Mouse (Mus musculus) olfactory bulb, adult 2 months (tissue): ENCODE measurements around the gene Evl. TPM values are rescaled to one million over a fixed set of nuclear protein-coding genes. Genes with fewer than 3 reads are reported as not detected.
A peak's percentile ranks its signal among the peaks of the same experiment; 100 is the strongest.

Experiments
- H3K27ac ChIP-seq: fragments of 200-500 bp; 2 replicates; pipeline ENCODE4 v1.5.1; 2012; ENCODE audit warnings: low read depth, low read length; ENCODE audit not compliant: insufficient read depth
- H3K4me1 ChIP-seq: fragments of 200-500 bp; 2 replicates; pipeline ENCODE4 v1.6.1; 2012; ENCODE audit warnings: low read length; ENCODE audit not compliant: control insufficient read depth, insufficient read depth
- H3K4me3 ChIP-seq: fragments of 200-500 bp; 2 replicates; pipeline ENCODE4 v1.5.1; 2012; ENCODE audit warnings: mild to moderate bottlenecking, low read depth, low read length, moderate library complexity; ENCODE audit not compliant: insufficient read depth
- CTCF ChIP-seq: fragments of 200-500 bp; IDR thresholded peaks from 2 replicates; pipeline ENCODE4 v1.5.1; 2012; ENCODE audit warnings: low read depth, mild to moderate bottlenecking, low read length, moderate library complexity; ENCODE audit not compliant: insufficient read depth
- POLR2A ChIP-seq: fragments of 200-500 bp; IDR thresholded peaks from 2 replicates; pipeline ENCODE4 v1.6.1; 2012; ENCODE audit warnings: mild to moderate bottlenecking, low read depth, low read length, moderate library complexity; ENCODE audit not compliant: insufficient read depth
- WGBS: fragments of 180-500 bp; shearing (Covaris S2); methylation state at CpG from one replicate; pipeline ENCODE4 v1.1.7; 2018; 5-methylcytosine and 5-hydroxymethylcytosine counted together
- polyA plus RNA-seq: library from polyadenylated mRNA; stranded (reverse); fragments of >200 nt; gene quantifications from 2 replicates; pipeline ENCODE4 v1.2.4, GENCODE M21; 2012; ENCODE audit warnings: low replicate concordance; ENCODE audit not compliant: missing spikeins, insufficient read depth, insufficient read length

The Evl gene
- polyA plus RNA-seq, 1 experiment = not detected

- Histone ChIP-seq H3K4me3 (peak overlapping the region; percentile 55), H3K4me1 (peaks cover 7% of the 10 kb centered on the region), H3K27ac (peak overlapping the region; percentile 82)
- 11% methylated on average over 7 of the region's 7 CpGs for WGBS
- no peak for TF ChIP-seq CTCF
- no peak for TF ChIP-seq POLR2A
Measured at GRCm38 (mm10) chr12:108606321-108606720, 51.8 kb downstream of the Evl start.

- no peak overlapping the region for H3K4me3 ChIP-seq
- TF ChIP-seq POLR2A (no peak), CTCF (no peak)
- H3K27ac ChIP-seq = no peak overlapping the region
- peaks cover 4% of the 10 kb centered on the region for H3K4me1 ChIP-seq
- 77% methylated on average over 3 of the region's 3 CpGs for WGBS
Measured at GRCm38 (mm10) chr12:108609446-108609845, 54.9 kb downstream of the Evl start.

GRCm38 (mm10) chr12:108610255-108610654 is 55.7 kb downstream of the Evl start:
- WGBS = 80% methylated on average over 4 of the region's 4 CpGs

GRCm38 (mm10) chr12:108613081-108613480 is 58.6 kb downstream of the Evl start:
- no peak overlapping the region for H3K4me3 ChIP-seq
- TF ChIP-seq POLR2A (no peak), CTCF (peak; percentile 39; the same call in 1 of the 2 replicates)
- no peak overlapping the region for H3K27ac ChIP-seq
- H3K4me1 ChIP-seq = peaks cover 9% of the 10 kb centered on the region
- WGBS = 29% methylated on average over 3 of the region's 3 CpGs

More at GRCm38 (mm10) chr12:108610255-108610654, 55.7 kb downstream of the Evl start:
- Histone ChIP-seq H3K27ac (no peak overlapping the region), H3K4me1 (peaks cover 2% of the 10 kb centered on the region), H3K4me3 (no peak overlapping the region)
- TF ChIP-seq POLR2A = no peak
- no peak for TF ChIP-seq CTCF

- TF ChIP-seq CTCF = no peak; the same call in 1 of the 2 replicates
- no peak for TF ChIP-seq POLR2A
- WGBS = 80% methylated on average over 7 of the region's 7 CpGs
- no peak overlapping the region for H3K4me3 ChIP-seq
Measured at GRCm38 (mm10) chr12:108617511-108617910, 63.0 kb downstream of the Evl start.

GRCm38 (mm10) chr12:108619853-108620416 is 65.4 kb downstream of the Evl start:
- TF ChIP-seq POLR2A (no peak), CTCF (no peak)
- H3K4me3 ChIP-seq = no peak overlapping the region
- no peak overlapping the region for H3K27ac ChIP-seq
- peaks cover 16% of the 10 kb centered on the region for H3K4me1 ChIP-seq
- WGBS = 73% methylated on average over 7 of the region's 7 CpGs

More at GRCm38 (mm10) chr12:108617511-108617910, 63.0 kb downstream of the Evl start:
- no peak overlapping the region for H3K27ac ChIP-seq
- peaks cover 16% of the 10 kb centered on the region for H3K4me1 ChIP-seq

GRCm38 (mm10) chr12:108622406-108622805 is 67.9 kb downstream of the Evl start:
- H3K27ac ChIP-seq = no peak overlapping the region
- 76% methylated on average over 5 of the region's 5 CpGs for WGBS
- TF ChIP-seq POLR2A (no peak), CTCF (no peak)
- peaks cover 13% of the 10 kb centered on the region for H3K4me1 ChIP-seq
- no peak overlapping the region for H3K4me3 ChIP-seq

GRCm38 (mm10) chr12:108629556-108629955 is 75.0 kb downstream of the Evl start:
- TF ChIP-seq POLR2A = no peak
- TF ChIP-seq CTCF = no peak
- Histone ChIP-seq H3K27ac (no peak overlapping the region), H3K4me1 (no peaks in the 10 kb centered on the region), H3K4me3 (no peak overlapping the region)
- 92% methylated on average over 1 of the region's 1 CpGs for WGBS

GRCm38 (mm10) chr12:108630741-108631688 is 76.5 kb downstream of the Evl start:
- Histone ChIP-seq H3K27ac (no peak overlapping the region), H3K4me3 (no peak overlapping the region), H3K4me1 (no peaks in the 10 kb centered on the region)
- WGBS = 87% methylated on average over 6 of the region's 6 CpGs
- TF ChIP-seq CTCF (no peak), POLR2A (no peak)
